Mouse (Mus musculus) cerebellum, postnatal 10 days (tissue): ENCODE results near the gene Shank2.

Experiments
- DNase-seq, 2 experiments: peaks; one replicate each; pipeline ENCODE4 v3.0.0; 2021; ENCODE audit warnings: mixed read lengths in 2 of 2

Gene Shank2

GRCm38 (mm10) chr7:144174329-144174728 lies 172.6 kb downstream of the Shank2 start:
- DNase-seq: peak in 1 of 2 experiments; percentile 15

- peak; percentile 40 to 46 for DNase-seq
Measured at GRCm38 (mm10) chr7:144175025-144175424, 173.3 kb downstream of the Shank2 start.

GRCm38 (mm10) chr7:144175481-144176233 lies 173.9 kb downstream of the Shank2 start:
- peak; percentile 66 to 67 for DNase-seq

- DNase-seq: no peak
Measured at GRCm38 (mm10) chr7:144176234-144176730, 174.6 kb downstream of the Shank2 start.

GRCm38 (mm10) chr7:144179436-144179835 lies 177.7 kb downstream of the Shank2 start:
- no peak for DNase-seq

- DNase-seq: peak; percentile 86 to 87
Measured at GRCm38 (mm10) chr7:144180885-144181284, 179.2 kb downstream of the Shank2 start.

- no peak for DNase-seq
Measured at GRCm38 (mm10) chr7:144187869-144188430, 186.2 kb downstream of the Shank2 start.

GRCm38 (mm10) chr7:144189446-144189845 lies 187.7 kb downstream of the Shank2 start:
- DNase-seq: peak; percentile 53 to 64

- no peak for DNase-seq
Measured at GRCm38 (mm10) chr7:144198491-144198890, 196.8 kb downstream of the Shank2 start.

- no peak for DNase-seq
Measured at GRCm38 (mm10) chr7:144202017-144202682, 200.4 kb downstream of the Shank2 start.

- peak in 1 of 2 experiments; percentile 20 for DNase-seq
Measured at GRCm38 (mm10) chr7:144204290-144204689, 202.6 kb downstream of the Shank2 start.

- peak; percentile 72 to 76 for DNase-seq
Measured at GRCm38 (mm10) chr7:144205161-144205560, 203.4 kb downstream of the Shank2 start.

- no peak for DNase-seq
Measured at GRCm38 (mm10) chr7:144205837-144206236, 204.1 kb downstream of the Shank2 start.

GRCm38 (mm10) chr7:144206254-144206653 lies 204.5 kb downstream of the Shank2 start:
- no peak for DNase-seq

- peak; percentile 54 to 58 for DNase-seq
Measured at GRCm38 (mm10) chr7:144207100-144207499, 205.4 kb downstream of the Shank2 start.

GRCm38 (mm10) chr7:144207849-144208248 lies 206.1 kb downstream of the Shank2 start:
- DNase-seq: peak; percentile 84 to 86

GRCm38 (mm10) chr7:144208628-144209027 lies 206.9 kb downstream of the Shank2 start:
- DNase-seq: no peak

- DNase-seq: no peak
Measured at GRCm38 (mm10) chr7:144210526-144210925, 208.8 kb downstream of the Shank2 start.

- no peak for DNase-seq
Measured at GRCm38 (mm10) chr7:144212694-144213093, 211.0 kb downstream of the Shank2 start.

GRCm38 (mm10) chr7:144217192-144217591 lies 215.5 kb downstream of the Shank2 start:
- DNase-seq: peak; percentile 89 to 92

GRCm38 (mm10) chr7:144228683-144229082 lies 227.0 kb downstream of the Shank2 start:
- DNase-seq: no peak

- DNase-seq: no peak
Measured at GRCm38 (mm10) chr7:144229421-144229820, 227.7 kb downstream of the Shank2 start.

GRCm38 (mm10) chr7:144232132-144232706 lies 230.5 kb downstream of the Shank2 start:
- DNase-seq: no peak
